Mouse (Mus musculus) myocyte (in vitro differentiated cells): ENCODE results near the gene Zfp362. TPM values are rescaled to one million over a fixed set of nuclear protein-coding genes. Genes with fewer than 3 reads are reported as not detected.
A peak's percentile ranks its signal among the peaks of the same experiment; 100 is the strongest.

Experiments
- H3K27me3 ChIP-seq: one replicate; pipeline ENCODE4 v1.6.1; 2011; ENCODE audit not compliant: control insufficient read depth, insufficient read depth, insufficient read length
- H3K36me3 ChIP-seq: one replicate; pipeline ENCODE4 v1.6.1; 2011; ENCODE audit not compliant: control insufficient read depth, insufficient read depth
- H3K4me2 ChIP-seq: one replicate; pipeline ENCODE4 v1.6.1; 2011; ENCODE audit warnings: low read depth, control low read depth
- H3K4me3 ChIP-seq: one replicate; pipeline ENCODE4 v1.5.1; 2011; ENCODE audit warnings: mild to moderate bottlenecking, control low read depth, moderate library complexity
- H3K79me2 ChIP-seq: one replicate; pipeline ENCODE4 v1.6.1; 2011; ENCODE audit not compliant: control insufficient read depth, insufficient read depth
- H3ac ChIP-seq: one replicate; pipeline ENCODE4 v1.6.1; 2011; ENCODE audit not compliant: control insufficient read depth, insufficient read length
- CEBPB ChIP-seq: IDR thresholded peaks from 2 replicates; pipeline ENCODE4 v1.6.1; 2011; ENCODE audit warnings: mild to moderate bottlenecking, moderate library complexity; ENCODE audit not compliant: poor library complexity, insufficient read depth, severe bottlenecking
- E2F4 ChIP-seq: IDR thresholded peaks from one replicate; pipeline ENCODE4 v1.6.1; 2011; ENCODE audit warnings: mild to moderate bottlenecking, control low read depth, moderate library complexity; ENCODE audit not compliant: insufficient read depth
- MAX ChIP-seq: IDR thresholded peaks from one replicate; pipeline ENCODE4 v1.6.1; 2011; ENCODE audit warnings: low read depth, mild to moderate bottlenecking, control low read depth
- MYOD1 ChIP-seq, 3 experiments: IDR thresholded peaks; one replicate each; pipeline ENCODE4 v1.6.1; 2011; ENCODE audit warnings: control low read depth in 2 of 3, low read depth in 2 of 3, mild to moderate bottlenecking in 2 of 3, moderate library complexity in 1 of 3; ENCODE audit not compliant: insufficient read length in 2 of 3, control insufficient read depth in 1 of 3
- MYOG ChIP-seq, 3 experiments: IDR thresholded peaks; one replicate each; pipeline ENCODE4 v1.6.1; 2011; ENCODE audit warnings: control low read depth in 2 of 3, low read depth in 2 of 3, mild to moderate bottlenecking in 2 of 3; ENCODE audit not compliant: insufficient read length in 2 of 3, control insufficient read depth in 1 of 3, insufficient read depth in 1 of 3
- POLR2A ChIP-seq: IDR thresholded peaks from one replicate; pipeline ENCODE4 v1.6.1; 2011; ENCODE audit warnings: low read depth, mild to moderate bottlenecking, control low read depth, moderate library complexity; ENCODE audit not compliant: insufficient read length
- POLR2AphosphoS2 ChIP-seq: IDR thresholded peaks from one replicate; pipeline ENCODE4 v1.6.1; 2011; ENCODE audit warnings: low read depth, control low read depth; ENCODE audit not compliant: insufficient read length
- REST ChIP-seq: IDR thresholded peaks from one replicate; pipeline ENCODE4 v1.6.1; 2011; ENCODE audit warnings: mild to moderate bottlenecking, control low read depth, moderate library complexity; ENCODE audit not compliant: insufficient read depth, insufficient read length
- SRF ChIP-seq: IDR thresholded peaks from one replicate; pipeline ENCODE4 v1.6.1; 2011; ENCODE audit warnings: low read depth; ENCODE audit not compliant: control insufficient read depth, insufficient read length
- TCF12 ChIP-seq: IDR thresholded peaks from one replicate; pipeline ENCODE4 v1.6.1; 2011; ENCODE audit warnings: mild to moderate bottlenecking, control low read depth; ENCODE audit not compliant: poor library complexity, insufficient read depth, severe bottlenecking
- TCF3 ChIP-seq: IDR thresholded peaks from one replicate; pipeline ENCODE4 v1.6.1; 2011; ENCODE audit warnings: low read depth, control low read depth; ENCODE audit not compliant: insufficient read length
- USF1 ChIP-seq: IDR thresholded peaks from one replicate; pipeline ENCODE4 v1.6.1; 2011; ENCODE audit warnings: low read depth, mild to moderate bottlenecking, control low read depth, moderate library complexity
- polyA plus RNA-seq: library from polyadenylated mRNA; unstranded; fragments of >200 nt; fragmentation: generic; extraction: Trizol; gene quantifications from one replicate; pipeline ENCODE4 v1.2.1, GENCODE M21; 2012; ENCODE audit warnings: missing spikeins

The Zfp362 gene
- polyA plus RNA-seq, 1 experiment, result 12.0 TPM

DNA sequence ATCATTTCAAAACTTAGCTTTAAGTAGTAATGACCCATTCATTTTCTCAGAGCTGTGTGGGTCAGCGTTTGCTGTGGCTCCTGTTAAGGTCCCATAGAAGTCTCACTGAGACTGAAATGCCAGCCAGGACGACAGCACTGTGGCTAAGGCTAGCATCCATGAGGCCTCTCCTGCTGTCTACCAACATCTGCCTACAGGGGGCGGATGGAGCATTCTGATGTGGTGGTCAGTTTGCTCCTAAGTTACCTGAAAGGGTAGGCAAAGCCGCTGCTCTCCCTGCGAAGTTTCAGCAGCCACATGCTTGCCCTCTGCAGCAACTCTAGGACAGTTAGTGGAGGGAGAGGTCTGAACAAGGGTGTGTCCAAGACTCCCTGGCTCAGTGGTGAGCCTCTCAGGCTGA is 54.8 kb downstream of the Zfp362 start:
- Histone ChIP-seq H3K4me2 (no peak overlapping the region), H3K27me3 (no peaks in the 10 kb centered on the region), H3ac (no peak overlapping the region), H3K36me3 (peaks cover 33% of the 10 kb centered on the region), H3K79me2 (no peaks in the 10 kb centered on the region), H3K4me3 (no peak overlapping the region)
- TF ChIP-seq TCF12 (no peak), TCF3 (no peak)

DNA sequence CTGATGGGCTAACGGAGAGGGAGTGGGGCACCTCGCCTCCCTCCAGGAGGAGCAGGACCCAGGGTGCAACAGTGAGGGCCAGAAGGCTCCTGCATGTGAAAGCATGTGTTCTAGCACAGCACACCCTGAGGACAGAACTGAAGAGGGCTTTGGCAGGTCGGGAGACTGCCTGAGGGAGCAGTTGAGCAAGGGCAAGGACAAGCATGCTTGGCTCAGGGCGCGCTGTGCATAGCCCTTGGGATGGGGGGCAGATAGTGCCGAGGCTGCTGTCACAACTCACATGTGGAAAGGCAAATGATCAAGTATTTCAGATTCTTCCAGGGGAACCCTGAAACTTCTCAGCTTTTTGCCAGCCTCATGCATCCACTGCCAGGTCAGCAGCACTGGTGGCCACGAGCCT is 57.5 kb downstream of the Zfp362 start:
- TF ChIP-seq MAX (no peak), E2F4 (no peak), REST (no peak), TCF12 (no peak), POLR2A (no peak), USF1 (no peak), CEBPB (no peak), POLR2AphosphoS2 (no peak), TCF3 (no peak), SRF (no peak), MYOD1 (IDR thresholded peaks at IDR 0.05; ENCODE audit: control insufficient read depth in 1 of 3, insufficient read length in 2 of 3, low read depth in 2 of 3) (no peak), MYOG (IDR thresholded peaks at IDR 0.05; ENCODE audit: control insufficient read depth in 1 of 3, insufficient read depth in 1 of 3, insufficient read length in 2 of 3, low read depth in 2 of 3) (no peak)
- H3K4me2 ChIP-seq, result no peak overlapping the region
- no peak overlapping the region for H3ac ChIP-seq
- no peaks in the 10 kb centered on the region for H3K27me3 ChIP-seq
- H3K79me2 ChIP-seq, result peaks cover 2% of the 10 kb centered on the region
- no peak overlapping the region for H3K4me3 ChIP-seq
- H3K36me3 ChIP-seq, result peaks cover 46% of the 10 kb centered on the region

DNA sequence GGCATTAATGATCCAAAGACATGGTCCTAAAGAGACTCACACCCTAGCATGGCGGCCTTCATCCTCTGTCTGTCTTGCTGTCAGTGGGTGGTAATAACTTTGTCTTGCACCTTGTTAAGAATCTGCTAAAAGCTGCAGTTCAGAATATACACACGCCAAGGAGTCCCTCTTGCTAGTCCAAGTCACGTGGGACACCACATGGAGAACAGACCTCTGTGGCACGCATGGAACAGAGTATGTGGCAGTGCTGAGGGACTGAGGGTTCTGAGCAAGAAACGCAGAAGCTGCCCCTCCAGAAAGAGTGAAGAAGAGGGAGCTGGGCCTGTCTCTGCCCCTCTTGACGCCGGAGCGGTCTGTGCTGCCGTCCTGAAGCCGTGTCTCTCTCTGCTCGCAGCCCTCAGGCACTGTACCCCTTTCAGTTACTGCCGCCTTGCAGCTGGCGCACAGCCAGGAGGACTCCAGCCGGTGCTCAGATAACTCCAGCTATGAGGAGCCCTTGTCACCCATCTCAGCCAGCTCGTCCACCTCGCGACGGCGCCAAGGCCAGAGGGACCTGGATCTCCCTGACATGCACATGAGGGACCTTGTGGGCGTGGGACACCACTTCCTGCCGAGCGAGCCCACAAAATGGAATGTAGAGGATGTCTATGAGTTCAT is 58.1 kb downstream of the Zfp362 start:
- TF ChIP-seq MAX, result no peak
- TF ChIP-seq TCF12, result no peak
- no peak for TF ChIP-seq MYOG (IDR thresholded peaks at IDR 0.05; ENCODE audit: control insufficient read depth in 1 of 3, insufficient read depth in 1 of 3, insufficient read length in 2 of 3, low read depth in 2 of 3)
- no peak for TF ChIP-seq POLR2A
- no peak for TF ChIP-seq E2F4
- TF ChIP-seq POLR2AphosphoS2, result peak; percentile 33

DNA sequence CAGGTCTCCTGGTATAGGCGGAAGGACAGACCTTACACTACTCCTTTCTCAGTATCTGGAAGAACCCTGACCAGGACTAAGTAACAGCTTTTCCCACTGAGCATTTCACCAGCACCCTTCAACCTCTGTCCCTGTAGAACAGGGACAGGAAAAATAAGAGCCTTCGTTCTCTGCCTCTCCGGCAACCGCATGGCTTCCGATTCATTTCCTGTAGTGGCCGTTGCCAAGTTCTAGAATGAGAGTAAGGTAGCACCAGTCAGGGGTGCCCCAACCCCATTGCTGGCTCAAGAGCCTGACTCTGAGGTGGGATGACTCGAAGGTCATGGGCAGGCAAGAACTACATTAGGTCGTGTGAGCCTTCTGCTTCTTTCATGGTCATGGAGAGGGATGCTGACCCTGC is 60.7 kb downstream of the Zfp362 start:
- H3K36me3 ChIP-seq, result peaks cover 37% of the 10 kb centered on the region
- TF ChIP-seq E2F4 (no peak), MYOG (IDR thresholded peaks at IDR 0.05; ENCODE audit: control insufficient read depth in 1 of 3, insufficient read depth in 1 of 3, insufficient read length in 2 of 3, low read depth in 2 of 3) (no peak), USF1 (no peak), TCF3 (no peak), TCF12 (no peak), POLR2A (no peak), CEBPB (no peak), MYOD1 (IDR thresholded peaks at IDR 0.05; ENCODE audit: control insufficient read depth in 1 of 3, insufficient read length in 2 of 3, low read depth in 2 of 3) (no peak), MAX (no peak), REST (no peak), POLR2AphosphoS2 (no peak), SRF (no peak)
- H3K4me3 ChIP-seq, result no peak overlapping the region
- H3ac ChIP-seq, result no peak overlapping the region
- peaks cover 32% of the 10 kb centered on the region for H3K79me2 ChIP-seq
- no peak overlapping the region for H3K4me2 ChIP-seq
- no peaks in the 10 kb centered on the region for H3K27me3 ChIP-seq

More for the DNA sequence above, 58.1 kb downstream of the Zfp362 start:
- Histone ChIP-seq H3K27me3 (no peaks in the 10 kb centered on the region), H3K36me3 (peaks cover 46% of the 10 kb centered on the region), H3K4me2 (no peak overlapping the region), H3ac (no peak overlapping the region), H3K79me2 (peaks cover 8% of the 10 kb centered on the region), H3K4me3 (no peak overlapping the region)

DNA sequence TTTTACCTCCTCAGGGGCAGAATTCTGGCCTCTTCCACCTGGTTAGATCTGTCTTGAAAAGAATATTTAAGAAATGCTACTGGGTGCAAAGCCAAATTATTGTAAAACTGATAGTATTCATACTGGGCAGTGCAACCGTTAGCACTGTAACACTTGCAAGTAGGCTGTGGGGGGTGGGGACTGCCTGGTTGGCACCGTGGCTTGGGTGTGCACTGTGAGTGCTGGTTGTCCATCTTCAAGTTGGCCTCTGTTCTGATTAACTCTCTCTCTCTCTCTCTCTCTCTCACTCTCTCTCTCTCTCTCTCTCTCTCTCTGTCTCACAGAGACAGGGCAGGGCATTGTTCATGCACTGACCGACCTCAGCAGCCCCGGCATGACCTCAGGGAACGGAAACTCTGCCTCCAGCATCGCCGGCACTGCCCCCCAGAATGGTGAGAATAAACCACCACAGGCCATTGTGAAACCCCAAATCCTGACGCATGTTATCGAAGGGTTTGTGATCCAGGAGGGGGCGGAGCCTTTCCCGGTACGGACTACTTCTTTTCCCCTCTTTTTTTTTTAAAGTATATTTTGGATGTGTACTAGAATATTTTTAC is 62.7 kb downstream of the Zfp362 start:
- Histone ChIP-seq H3K4me2 (no peak overlapping the region), H3K4me3 (no peak overlapping the region), H3K36me3 (peaks cover 25% of the 10 kb centered on the region), H3ac (no peak overlapping the region), H3K79me2 (peaks cover 52% of the 10 kb centered on the region), H3K27me3 (no peaks in the 10 kb centered on the region)
- no peak for TF ChIP-seq SRF
- no peak for TF ChIP-seq REST
- no peak for TF ChIP-seq TCF3
- no peak for TF ChIP-seq POLR2A
